Mouse (Mus musculus): ENCODE measurements around the gene Lgi1. TPM values are rescaled to one million over a fixed set of nuclear protein-coding genes. Genes with fewer than 3 reads are reported as not detected.

The Lgi1 gene
- polyA plus RNA-seq, 1 experiment from 2014 or later, result 0.64 TPM

GRCm38 (mm10) chr19:38318308-38318707 is 54.0 kb downstream of the Lgi1 start:
- no peak overlapping the region for H3K27ac ChIP-seq
- no peaks in the 10 kb centered on the region for H3K27me3 ChIP-seq (replicated peaks)
- H3K4me1 ChIP-seq (replicated peaks), result no peaks in the 10 kb centered on the region
- H3K9me3 ChIP-seq, result no peaks in the 10 kb centered on the region
- H3K36me3 ChIP-seq, result no peaks in the 10 kb centered on the region
- H3K4me2 ChIP-seq (replicated peaks), result no peak overlapping the region
- H3K9ac ChIP-seq, result no peak overlapping the region
- H3K4me3 ChIP-seq (replicated peaks), result no peak overlapping the region
- WGBS, result 91% methylated on average over 4 of the region's 4 CpGs
- no peak for ATAC-seq

GRCm38 (mm10) chr19:38319168-38319567 is 54.8 kb downstream of the Lgi1 start:
- Histone ChIP-seq H3K9ac (no peak overlapping the region), H3K4me1 (replicated peaks) (no peaks in the 10 kb centered on the region), H3K27ac (no peak overlapping the region), H3K27me3 (replicated peaks) (no peaks in the 10 kb centered on the region), H3K36me3 (no peaks in the 10 kb centered on the region), H3K4me3 (replicated peaks) (no peak overlapping the region), H3K9me3 (no peaks in the 10 kb centered on the region), H3K4me2 (replicated peaks) (no peak overlapping the region)
- ATAC-seq, result no peak
- 88% methylated on average over 4 of the region's 4 CpGs for WGBS

- Histone ChIP-seq H3K27me3 (replicated peaks) (no peaks in the 10 kb centered on the region), H3K9ac (no peak overlapping the region), H3K4me2 (replicated peaks) (no peak overlapping the region), H3K9me3 (no peaks in the 10 kb centered on the region), H3K4me1 (replicated peaks) (no peaks in the 10 kb centered on the region), H3K27ac (no peak overlapping the region), H3K36me3 (no peaks in the 10 kb centered on the region), H3K4me3 (replicated peaks) (no peak overlapping the region)
- no peak for ATAC-seq
- 72% methylated on average over 5 of the region's 5 CpGs for WGBS
Observed at GRCm38 (mm10) chr19:38320651-38321188, 56.4 kb downstream of the Lgi1 start.

- no peak for ATAC-seq
- Histone ChIP-seq H3K9me3 (no peaks in the 10 kb centered on the region), H3K4me1 (replicated peaks) (no peaks in the 10 kb centered on the region), H3K4me3 (replicated peaks) (no peak overlapping the region), H3K9ac (no peak overlapping the region), H3K36me3 (no peaks in the 10 kb centered on the region), H3K27ac (no peak overlapping the region), H3K27me3 (replicated peaks) (no peaks in the 10 kb centered on the region), H3K4me2 (replicated peaks) (no peak overlapping the region)
Observed at GRCm38 (mm10) chr19:38323726-38324125, 59.4 kb downstream of the Lgi1 start.

- Histone ChIP-seq H3K36me3 (no peaks in the 10 kb centered on the region), H3K4me2 (replicated peaks) (no peak overlapping the region), H3K4me3 (replicated peaks) (no peak overlapping the region), H3K9ac (no peak overlapping the region), H3K9me3 (no peaks in the 10 kb centered on the region), H3K27me3 (replicated peaks) (no peaks in the 10 kb centered on the region), H3K27ac (no peak overlapping the region), H3K4me1 (replicated peaks) (no peaks in the 10 kb centered on the region)
- ATAC-seq, result no peak
- WGBS, result 44% methylated on average over 10 of the region's 10 CpGs
Observed at GRCm38 (mm10) chr19:38324147-38325028, 60.1 kb downstream of the Lgi1 start.

GRCm38 (mm10) chr19:38325029-38325398 is 60.7 kb downstream of the Lgi1 start:
- Histone ChIP-seq H3K9ac (no peak overlapping the region), H3K9me3 (no peaks in the 10 kb centered on the region), H3K4me2 (replicated peaks) (no peak overlapping the region), H3K27ac (no peak overlapping the region), H3K36me3 (no peaks in the 10 kb centered on the region), H3K4me3 (replicated peaks) (no peak overlapping the region), H3K27me3 (replicated peaks) (no peaks in the 10 kb centered on the region), H3K4me1 (replicated peaks) (no peaks in the 10 kb centered on the region)
- WGBS, result 67% methylated on average over 4 of the region's 4 CpGs
- no peak for ATAC-seq

GRCm38 (mm10) chr19:38325854-38326253 is 61.5 kb downstream of the Lgi1 start:
- no peak for ATAC-seq
- WGBS, result 81% methylated on average over 7 of the region's 7 CpGs
- H3K9me3 ChIP-seq, result no peaks in the 10 kb centered on the region
- no peak overlapping the region for H3K4me3 ChIP-seq (replicated peaks)
- H3K4me2 ChIP-seq (replicated peaks), result no peak overlapping the region
- no peak overlapping the region for H3K9ac ChIP-seq
- no peaks in the 10 kb centered on the region for H3K4me1 ChIP-seq (replicated peaks)
- H3K27ac ChIP-seq, result no peak overlapping the region
- no peaks in the 10 kb centered on the region for H3K27me3 ChIP-seq (replicated peaks)
- no peaks in the 10 kb centered on the region for H3K36me3 ChIP-seq

- H3K9ac ChIP-seq, result no peak overlapping the region
- no peaks in the 10 kb centered on the region for H3K27me3 ChIP-seq (replicated peaks)
- H3K4me2 ChIP-seq (replicated peaks), result no peak overlapping the region
- H3K4me1 ChIP-seq (replicated peaks), result no peaks in the 10 kb centered on the region
- WGBS, result 76% methylated on average over 4 of the region's 4 CpGs
- H3K4me3 ChIP-seq (replicated peaks), result no peak overlapping the region
- H3K27ac ChIP-seq, result no peak overlapping the region
- no peaks in the 10 kb centered on the region for H3K9me3 ChIP-seq
- ATAC-seq, result no peak
- H3K36me3 ChIP-seq, result no peaks in the 10 kb centered on the region
Observed at GRCm38 (mm10) chr19:38327002-38327401, 62.7 kb downstream of the Lgi1 start.

GRCm38 (mm10) chr19:38328010-38328409 is 63.7 kb downstream of the Lgi1 start:
- Histone ChIP-seq H3K4me1 (replicated peaks) (no peaks in the 10 kb centered on the region), H3K9ac (no peak overlapping the region), H3K27me3 (replicated peaks) (no peaks in the 10 kb centered on the region), H3K4me3 (replicated peaks) (no peak overlapping the region), H3K9me3 (no peaks in the 10 kb centered on the region), H3K27ac (no peak overlapping the region), H3K36me3 (no peaks in the 10 kb centered on the region), H3K4me2 (replicated peaks) (no peak overlapping the region)
- ATAC-seq, result no peak
- 86% methylated on average over 7 of the region's 7 CpGs for WGBS

- WGBS, result 86% methylated on average over 5 of the region's 5 CpGs
Observed at GRCm38 (mm10) chr19:38329257-38329656, 64.9 kb downstream of the Lgi1 start.

GRCm38 (mm10) chr19:38331072-38331471 is 66.7 kb downstream of the Lgi1 start:
- Histone ChIP-seq H3K4me2 (replicated peaks) (no peak overlapping the region), H3K36me3 (no peaks in the 10 kb centered on the region), H3K27ac (no peak overlapping the region), H3K9me3 (no peaks in the 10 kb centered on the region), H3K9ac (no peak overlapping the region), H3K4me1 (replicated peaks) (no peaks in the 10 kb centered on the region), H3K27me3 (replicated peaks) (no peaks in the 10 kb centered on the region), H3K4me3 (replicated peaks) (no peak overlapping the region)
- 32% methylated on average over 1 of the region's 1 CpGs for WGBS
- no peak for ATAC-seq

More at GRCm38 (mm10) chr19:38329257-38329656, 64.9 kb downstream of the Lgi1 start:
- Histone ChIP-seq H3K4me3 (replicated peaks) (no peak overlapping the region), H3K27ac (no peak overlapping the region), H3K4me1 (replicated peaks) (no peaks in the 10 kb centered on the region), H3K27me3 (replicated peaks) (no peaks in the 10 kb centered on the region), H3K9me3 (no peaks in the 10 kb centered on the region), H3K9ac (no peak overlapping the region), H3K36me3 (no peaks in the 10 kb centered on the region), H3K4me2 (replicated peaks) (no peak overlapping the region)
- no peak for ATAC-seq

GRCm38 (mm10) chr19:38332245-38332644 is 67.9 kb downstream of the Lgi1 start:
- H3K9ac ChIP-seq, result no peak overlapping the region
- no peak overlapping the region for H3K4me2 ChIP-seq (replicated peaks)
- H3K27me3 ChIP-seq (replicated peaks), result no peaks in the 10 kb centered on the region
- ATAC-seq, result no peak
- H3K9me3 ChIP-seq, result no peaks in the 10 kb centered on the region
- H3K4me1 ChIP-seq (replicated peaks), result no peaks in the 10 kb centered on the region
- no peak overlapping the region for H3K4me3 ChIP-seq (replicated peaks)
- H3K27ac ChIP-seq, result no peak overlapping the region
- H3K36me3 ChIP-seq, result no peaks in the 10 kb centered on the region
- WGBS, result 64% methylated on average over 2 of the region's 2 CpGs

GRCm38 (mm10) chr19:38332820-38333219 is 68.5 kb downstream of the Lgi1 start:
- H3K36me3 ChIP-seq, result no peaks in the 10 kb centered on the region
- no peak overlapping the region for H3K4me3 ChIP-seq (replicated peaks)
- H3K4me2 ChIP-seq (replicated peaks), result no peak overlapping the region
- H3K27me3 ChIP-seq (replicated peaks), result no peaks in the 10 kb centered on the region
- 70% methylated on average over 3 of the region's 3 CpGs for WGBS
- no peak overlapping the region for H3K27ac ChIP-seq
- H3K9me3 ChIP-seq, result no peaks in the 10 kb centered on the region
- no peak overlapping the region for H3K9ac ChIP-seq
- no peak for ATAC-seq
- no peaks in the 10 kb centered on the region for H3K4me1 ChIP-seq (replicated peaks)
